Mouse (Mus musculus): ENCODE measurements around the gene Pld1.
"Not testable (repeated sequence)": the region's sequence is repeated elsewhere in the genome, so short reads cannot be mapped to it uniquely, and the experiment has no call there.

Gene Pld1

DNA sequence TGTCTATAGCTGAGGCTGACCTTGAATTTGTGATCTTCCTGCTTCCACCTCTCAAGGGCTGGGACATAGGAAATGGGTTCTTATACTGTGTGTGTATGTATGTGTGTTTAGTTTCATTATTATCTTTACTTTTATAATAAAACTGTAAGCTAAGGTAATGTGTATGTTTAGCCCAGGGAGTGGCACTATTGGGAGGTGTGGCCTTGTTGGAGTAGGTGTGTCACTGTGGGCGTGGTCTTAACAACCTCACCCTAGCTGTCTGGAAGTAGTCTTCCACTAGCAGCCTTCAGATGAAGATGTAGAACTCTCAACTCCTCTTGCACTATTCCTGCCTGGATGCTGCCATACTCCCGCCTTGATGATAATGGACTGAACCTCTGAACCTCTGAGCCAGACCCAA, 6.9 kb downstream of the Pld1 start:
- DNase-seq: not testable (repeated sequence)

DNA sequence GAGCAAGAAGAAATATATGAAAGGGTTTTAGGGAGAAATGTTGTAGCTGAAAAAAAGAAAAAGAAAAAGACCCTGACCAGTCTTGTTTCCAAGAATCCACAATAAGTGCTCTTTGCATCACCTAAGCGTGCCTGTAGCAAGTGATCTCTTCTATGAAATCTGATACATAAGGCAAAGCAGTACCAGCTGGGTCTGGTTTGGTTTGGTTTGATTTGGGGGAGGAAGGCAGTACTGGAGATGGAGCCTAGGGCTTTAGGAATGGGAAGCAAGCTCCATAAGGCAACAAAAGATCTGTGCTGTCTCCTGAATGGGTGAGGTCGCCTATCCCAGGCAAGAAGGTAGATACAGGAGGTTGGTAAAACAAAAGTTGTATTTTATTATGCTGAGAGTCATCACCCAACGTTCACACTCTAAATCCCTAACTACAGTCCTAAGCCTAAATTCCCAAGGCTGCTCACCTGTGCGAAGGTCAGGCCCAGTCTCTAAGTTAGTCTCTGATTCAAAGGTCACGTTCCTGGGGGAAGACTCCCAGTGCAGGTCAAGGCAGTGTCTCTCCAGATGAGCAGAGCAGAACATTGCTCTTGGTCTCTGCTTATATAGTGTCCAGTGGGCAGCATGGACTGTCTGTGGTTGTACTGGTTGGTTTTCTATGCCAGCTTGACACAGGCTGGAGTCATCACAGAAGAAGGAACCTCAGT, 10.8 kb downstream of the Pld1 start:
- DNase-seq: no peak

DNA sequence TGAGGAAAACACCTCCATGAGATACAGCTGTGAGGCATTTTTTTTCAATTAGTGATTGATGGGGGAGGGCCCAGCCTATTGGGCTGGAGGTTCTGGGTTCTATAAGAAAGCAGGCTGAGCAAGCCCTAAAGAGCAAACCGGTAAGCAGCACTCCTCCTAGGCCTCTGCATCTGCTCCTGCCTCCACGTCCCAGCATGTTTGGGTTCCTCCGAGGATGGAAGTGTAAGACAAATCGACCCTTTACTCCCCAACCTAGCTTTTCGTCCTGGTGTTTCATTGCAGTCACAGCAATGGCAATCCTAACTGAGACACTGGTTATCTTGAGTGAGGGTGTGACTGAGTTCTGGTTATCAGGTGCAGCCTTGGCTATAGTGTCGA, 11.4 kb downstream of the Pld1 start:
- no peak for DNase-seq

DNA sequence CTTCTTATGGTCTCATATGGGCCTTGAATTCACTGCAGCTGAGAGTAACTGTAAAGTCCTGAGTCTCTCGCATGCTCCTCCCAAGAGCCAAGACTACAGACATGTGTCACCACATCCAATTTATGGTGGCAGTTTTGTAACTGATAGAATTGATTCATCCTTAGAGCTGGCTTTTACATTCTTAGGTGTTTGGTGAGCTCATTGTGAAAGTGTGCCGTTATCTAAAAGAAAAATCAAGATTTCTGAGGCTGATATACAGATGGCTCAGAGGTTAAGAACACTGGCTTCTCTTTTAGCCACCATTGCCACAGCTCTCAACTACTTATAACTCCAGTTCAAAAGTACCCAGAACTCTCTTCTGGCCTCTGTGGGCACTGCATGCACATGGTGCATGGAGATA, 12.2 kb downstream of the Pld1 start:
- DNase-seq: no peak

DNA sequence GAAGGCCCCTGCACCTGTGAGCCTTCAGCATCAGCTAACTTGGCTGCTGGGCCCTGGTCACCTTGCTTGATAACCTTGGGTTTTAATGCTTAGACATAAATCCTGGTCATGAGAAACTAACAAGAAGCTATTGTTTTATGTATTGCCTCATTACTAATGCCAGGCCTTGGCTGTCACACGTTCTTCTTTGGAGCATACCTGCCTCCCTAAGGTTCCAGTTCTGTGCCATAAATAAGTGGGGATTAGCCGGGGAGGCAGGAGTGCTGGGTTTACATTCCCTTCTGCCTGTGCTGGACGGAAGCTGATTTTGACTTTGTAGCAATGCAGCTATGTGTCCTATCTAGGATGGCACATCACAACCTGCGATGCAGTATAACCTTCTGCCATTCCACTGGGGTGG, 13.2 kb downstream of the Pld1 start:
- DNase-seq: no peak

DNA sequence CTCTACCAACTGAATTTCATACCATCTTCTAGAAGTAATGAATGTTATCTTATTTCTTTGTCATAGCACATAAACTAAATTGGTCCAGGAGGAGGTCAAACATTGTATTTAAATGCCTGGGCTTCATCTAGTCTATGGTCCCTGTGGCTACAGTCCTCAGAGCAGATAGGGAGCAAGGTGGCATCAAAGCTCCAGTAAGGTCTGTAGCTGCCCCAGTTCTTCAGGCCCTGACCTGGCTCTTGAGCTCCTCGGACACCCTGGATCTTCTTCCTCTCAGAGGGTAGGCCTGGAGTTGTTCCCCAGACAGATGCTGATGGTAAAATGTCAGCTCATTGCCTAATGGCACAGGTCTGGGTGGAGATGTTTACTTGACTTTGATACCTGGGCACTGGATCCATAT, 17.5 kb downstream of the Pld1 start:
- no peak for DNase-seq

DNA sequence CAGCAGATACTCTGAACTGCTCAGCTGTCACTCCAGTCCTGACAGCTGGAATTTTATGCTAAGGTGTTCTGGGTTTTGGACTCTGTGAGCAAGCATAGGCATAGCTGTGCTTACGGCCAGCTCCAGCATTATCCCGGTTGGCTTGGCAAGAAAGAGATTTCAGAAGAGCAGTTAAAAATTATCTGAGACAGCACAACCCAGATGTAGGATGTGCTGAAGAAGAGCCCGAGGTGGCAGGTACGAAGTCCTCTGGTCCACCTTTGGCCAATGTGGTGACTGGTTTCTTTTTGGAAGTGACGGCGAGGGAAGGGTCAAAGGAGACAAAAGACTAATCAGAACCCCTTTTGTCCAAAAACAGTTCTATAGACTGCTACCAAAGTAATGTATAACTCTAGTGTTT, 20.7 kb downstream of the Pld1 start:
- DNase-seq: no peak

DNA sequence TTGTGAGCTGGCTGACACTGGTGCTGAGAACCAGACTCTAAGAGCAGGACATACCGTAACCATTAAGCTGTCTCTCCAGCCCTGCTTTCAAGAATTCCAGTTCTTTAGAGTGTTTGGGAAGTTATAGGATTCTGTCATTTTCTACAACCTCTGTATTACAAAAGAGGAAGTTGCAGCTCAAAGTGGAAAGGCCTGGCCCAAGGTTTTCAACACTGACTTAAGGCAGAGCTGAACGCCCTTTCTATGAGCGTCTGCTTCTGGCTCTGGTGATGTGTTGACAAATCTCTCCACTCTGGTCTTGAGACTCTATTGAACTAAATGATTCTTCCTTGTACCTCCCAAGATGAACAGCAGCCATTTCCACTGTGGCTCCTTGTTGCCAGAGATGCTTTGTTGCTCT, 22.7 kb downstream of the Pld1 start:
- DNase-seq: no peak

DNA sequence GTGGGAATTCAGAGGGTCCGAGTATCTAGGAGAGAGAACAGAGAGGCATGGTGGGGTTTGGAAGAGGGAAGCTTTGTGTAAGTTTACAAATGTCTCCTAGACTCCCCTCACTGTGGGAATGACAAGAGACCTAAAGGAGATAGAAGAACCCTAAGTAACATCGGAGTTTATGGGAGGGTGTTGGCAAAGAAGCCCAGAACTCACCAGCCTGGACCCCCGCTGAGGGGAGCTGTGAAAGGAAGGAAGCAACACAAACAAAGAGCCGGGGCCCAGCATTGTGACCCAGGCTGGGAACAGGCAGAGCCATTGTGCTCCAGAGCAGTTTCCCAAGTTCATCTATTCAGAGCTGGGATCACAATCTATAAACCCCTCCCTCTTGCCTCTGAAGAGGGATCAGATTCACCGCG, 25.3 kb downstream of the Pld1 start:
- DNase-seq: no peak

DNA sequence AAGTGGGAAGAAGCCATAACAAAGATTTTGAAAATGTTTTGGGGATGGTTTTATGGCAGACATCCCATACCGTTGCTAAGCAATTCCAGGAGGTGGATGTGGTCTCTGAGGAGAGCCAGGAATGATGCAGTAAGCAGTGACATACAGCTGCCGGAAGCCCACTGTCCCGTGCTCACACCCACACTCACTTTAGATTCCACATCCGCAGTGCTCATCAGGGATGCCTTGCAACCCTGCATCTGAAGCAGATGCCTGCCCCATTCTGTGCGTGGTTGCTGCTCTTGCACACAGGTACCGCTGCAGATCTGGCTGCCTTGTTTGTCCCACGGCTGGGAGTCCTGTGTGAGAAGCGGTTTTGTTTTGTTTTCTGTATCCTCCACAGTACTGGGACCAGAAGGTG, 30.2 kb downstream of the Pld1 start:
- DNase-seq: no peak

DNA sequence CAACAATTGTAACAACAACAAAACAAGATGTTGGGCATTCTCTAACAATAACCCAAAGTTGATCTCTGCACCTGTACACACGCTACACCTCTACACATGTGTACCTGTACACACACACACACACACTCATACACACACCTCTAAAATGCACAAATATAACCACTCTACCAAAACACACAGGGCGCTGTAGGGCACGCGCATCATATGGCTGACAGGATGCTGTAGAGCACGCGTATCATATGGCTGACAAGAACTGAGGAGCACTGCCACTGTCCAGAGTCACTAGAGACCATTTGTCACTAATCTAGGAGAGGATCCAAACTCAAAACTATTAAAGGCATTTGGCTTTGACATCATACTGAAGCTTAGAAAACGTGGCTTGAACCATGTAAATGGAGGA, 35.4 kb downstream of the Pld1 start:
- DNase-seq: no peak

DNA sequence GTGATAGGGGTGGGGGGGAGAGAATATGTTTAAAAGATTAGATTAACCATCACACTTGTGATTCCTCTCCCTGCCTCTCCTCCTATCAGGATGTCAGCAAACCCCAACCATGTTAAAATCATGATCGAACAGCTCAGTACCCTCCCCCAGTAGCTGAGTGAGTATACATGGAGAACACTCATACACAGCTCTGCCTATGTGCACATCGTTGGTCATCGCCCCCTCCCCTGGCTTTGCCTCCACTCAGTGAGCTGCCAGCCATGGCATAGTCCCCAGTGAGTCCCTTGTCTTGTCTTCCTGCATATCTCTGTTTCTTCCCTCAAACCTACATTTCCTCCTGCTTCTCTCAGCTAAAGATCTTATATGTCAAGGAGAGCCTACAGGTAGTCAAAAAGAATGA, 36.5 kb downstream of the Pld1 start:
- DNase-seq: no peak

DNA sequence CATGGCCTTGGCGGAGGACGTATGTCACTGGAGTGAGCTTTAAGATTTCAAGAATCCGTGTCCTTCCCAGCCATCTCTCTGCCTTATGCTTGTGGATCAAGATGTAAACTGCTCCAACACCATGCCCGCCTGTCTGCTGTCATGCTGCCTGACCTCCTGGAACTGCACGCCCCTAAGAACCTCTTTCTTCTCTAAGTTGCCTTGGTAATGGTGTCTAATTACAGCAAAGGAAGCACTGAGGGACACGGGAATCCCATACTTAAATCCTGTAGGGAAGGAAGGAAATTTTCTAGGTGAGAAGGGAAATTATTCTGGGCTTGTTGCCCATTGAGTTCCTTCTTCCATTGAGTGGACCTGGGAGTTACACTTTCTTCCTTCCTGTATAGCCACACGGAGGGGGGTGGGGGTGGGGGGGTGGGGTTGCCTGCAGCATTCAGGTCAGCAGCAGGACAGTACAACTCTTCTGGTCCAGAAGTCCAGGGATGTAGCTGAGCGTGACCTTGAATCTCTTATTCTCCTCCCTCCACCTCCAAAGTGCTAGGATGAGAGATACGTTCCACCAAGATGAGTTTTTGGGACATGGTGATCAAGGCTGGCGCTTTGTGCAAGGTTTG, 38.5 kb downstream of the Pld1 start:
- DNase-seq: no peak

DNA sequence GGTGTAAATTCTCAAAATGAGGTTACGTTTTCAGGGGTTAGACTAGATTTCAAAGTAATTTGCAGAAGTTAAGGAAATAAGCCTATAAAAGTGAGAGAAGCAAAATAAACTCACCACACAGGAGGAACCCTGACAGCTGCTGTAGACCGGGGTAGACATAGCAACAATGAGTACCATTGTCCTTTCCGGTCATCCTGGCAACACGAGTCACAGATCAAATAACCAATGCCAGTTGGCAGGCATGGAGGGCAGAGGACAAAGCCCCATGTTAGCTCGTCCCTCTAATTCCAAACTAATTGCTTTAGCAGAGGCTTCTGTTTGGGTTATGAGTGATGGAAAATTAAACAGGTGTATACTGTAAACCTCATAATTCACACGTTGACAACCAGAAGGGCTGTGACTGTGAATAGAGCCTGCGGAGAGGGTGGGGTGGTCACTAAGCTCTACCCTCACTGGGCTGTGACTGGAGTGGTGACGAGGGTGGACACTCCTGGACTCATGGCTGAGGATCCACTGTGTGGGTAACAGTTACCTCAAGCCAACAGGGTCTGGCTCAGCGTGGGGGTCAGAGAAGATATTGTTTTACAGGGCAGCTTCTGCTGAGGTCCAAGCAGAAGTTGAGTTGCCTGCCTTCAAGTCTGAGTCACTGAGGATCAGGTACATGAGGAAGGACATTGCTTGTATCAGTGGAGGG, 39.7 kb downstream of the Pld1 start:
- no peak for DNase-seq

DNA sequence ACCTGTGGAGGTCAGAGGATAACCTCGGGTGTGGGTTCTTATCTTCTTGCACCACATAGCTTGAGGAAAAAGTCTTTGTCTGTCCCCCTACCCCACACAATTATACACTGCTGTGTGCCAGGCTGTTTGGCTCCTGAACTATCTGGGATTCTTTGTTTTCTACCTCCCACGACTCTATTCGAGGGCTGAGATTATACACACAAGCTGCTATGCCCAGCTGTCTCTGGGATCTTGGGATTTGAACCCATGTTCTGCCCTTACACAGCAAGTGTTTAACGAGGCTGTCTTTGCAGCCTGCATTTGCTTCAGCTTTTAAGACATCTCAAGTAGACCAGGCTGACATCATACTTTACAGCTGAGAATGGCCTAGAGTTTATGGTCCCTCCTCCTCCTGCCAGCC, 43.1 kb downstream of the Pld1 start:
- no peak for DNase-seq

DNA sequence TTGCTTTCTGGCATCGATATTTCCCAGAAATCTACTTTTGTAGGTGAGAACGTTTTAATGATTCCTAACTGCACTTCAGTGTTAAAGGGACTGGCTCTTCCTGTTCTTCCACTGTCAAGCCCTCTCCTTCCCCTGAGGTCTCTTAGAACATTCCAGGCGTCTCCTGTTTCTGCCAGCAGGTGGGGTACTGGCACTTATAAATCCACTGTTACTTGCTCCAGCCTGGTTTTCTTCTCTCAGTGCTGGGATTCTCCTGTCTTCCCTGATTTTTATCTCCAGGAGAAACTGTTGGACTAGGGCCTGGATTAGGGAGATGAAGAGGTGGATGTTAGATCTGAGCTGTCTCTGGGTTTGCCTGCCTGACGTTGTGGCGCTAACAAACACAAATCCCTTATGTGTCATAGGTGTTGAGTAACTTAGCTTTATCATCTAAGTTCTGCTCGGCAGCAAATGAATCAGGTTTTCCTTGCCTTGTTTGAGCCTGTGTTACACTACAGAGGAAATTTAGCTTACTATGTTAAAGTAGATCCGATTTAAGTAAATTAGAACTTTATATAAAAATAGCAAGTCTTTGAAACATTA, 44.0 kb downstream of the Pld1 start:
- no peak for DNase-seq

DNA sequence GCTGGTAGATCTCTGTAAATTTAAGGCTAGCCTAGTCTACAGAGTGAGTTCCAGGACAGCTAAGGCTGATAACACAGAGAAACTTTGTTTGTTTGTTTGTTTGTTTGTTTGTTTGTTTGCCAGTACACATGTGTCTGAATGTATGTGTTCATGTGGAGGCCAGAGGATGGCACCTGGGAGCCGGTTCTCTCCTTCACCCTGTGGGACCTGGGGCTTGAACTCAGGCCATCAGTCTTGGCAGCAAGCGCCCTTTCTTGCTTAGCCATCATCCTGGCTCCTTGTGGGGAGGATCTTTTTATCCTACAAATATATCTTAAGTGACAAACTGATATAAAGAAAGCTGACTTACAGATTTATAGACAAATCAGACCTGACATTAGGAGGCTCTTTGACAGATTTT, 44.8 kb downstream of the Pld1 start:
- no peak for DNase-seq

DNA sequence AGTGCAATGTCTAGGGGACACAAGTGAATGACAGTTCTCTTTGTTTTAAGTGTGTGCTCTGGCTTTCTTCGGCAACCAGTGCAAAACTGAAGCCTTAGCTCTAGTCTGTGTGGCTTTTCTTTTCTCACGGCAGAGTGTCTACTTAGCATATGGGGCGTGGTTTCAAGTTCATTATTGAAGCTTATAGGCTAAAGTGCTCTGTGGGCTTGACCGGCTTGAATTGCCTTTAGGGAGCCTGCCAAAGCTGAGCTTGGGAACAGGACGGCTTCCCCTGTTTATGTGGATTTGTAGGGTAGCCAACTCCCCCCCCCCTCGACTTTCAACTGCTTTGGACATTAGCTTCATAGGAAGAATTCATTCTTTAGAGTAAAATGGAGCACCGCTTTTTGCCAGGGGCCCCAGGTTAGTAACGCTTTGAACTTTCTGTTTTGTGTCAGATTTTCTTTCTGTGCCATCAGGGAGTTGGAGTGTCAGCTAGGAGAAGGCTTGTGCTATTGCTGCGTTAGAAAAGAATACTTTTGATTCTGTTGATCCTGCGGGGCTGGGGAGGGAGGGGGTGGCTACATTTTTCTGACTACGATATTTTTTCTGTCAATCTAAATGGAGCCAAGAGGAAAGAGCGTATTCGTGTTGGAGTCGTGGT, 45.6 kb downstream of the Pld1 start:
- peak; percentile 14 to 18 for DNase-seq

DNA sequence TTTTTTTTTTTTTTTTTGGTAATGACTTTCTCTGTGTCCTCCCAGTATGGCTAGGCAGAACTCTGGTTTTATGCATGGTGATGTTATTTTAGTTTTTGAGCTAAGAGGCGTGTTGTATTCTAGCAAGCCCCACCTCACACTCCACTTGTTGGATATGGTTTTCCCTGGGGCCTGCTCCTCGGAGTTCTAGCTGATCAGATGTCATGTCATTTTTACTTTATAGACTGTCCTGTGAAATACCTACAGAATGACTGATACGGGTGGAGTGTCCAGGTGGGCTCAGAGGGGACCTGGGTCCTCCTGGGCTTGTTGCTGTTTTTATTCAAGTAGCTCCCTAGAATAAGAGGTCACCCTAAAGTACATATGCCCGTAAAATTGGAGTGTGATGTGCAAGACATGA, 46.1 kb downstream of the Pld1 start:
- no peak for DNase-seq

DNA sequence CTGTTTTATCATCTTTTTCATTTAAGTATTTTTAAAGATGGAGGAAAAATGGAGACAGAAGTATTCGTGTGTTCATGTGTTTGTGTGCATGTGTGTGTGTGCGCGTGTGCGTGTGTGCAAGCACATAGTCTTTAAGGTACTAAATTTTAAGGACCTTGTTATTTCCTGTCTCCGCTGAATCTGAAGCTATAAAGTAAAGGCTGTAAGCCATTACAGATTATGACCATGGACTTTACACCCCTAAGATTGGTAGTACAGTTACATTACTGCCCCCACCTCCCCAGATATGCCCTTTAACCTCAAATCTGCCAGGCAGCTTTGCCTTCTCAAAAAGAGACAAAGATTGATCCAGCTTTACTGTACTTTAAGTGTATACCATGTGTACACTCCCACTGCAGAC, 46.8 kb downstream of the Pld1 start:
- no peak for DNase-seq

DNA sequence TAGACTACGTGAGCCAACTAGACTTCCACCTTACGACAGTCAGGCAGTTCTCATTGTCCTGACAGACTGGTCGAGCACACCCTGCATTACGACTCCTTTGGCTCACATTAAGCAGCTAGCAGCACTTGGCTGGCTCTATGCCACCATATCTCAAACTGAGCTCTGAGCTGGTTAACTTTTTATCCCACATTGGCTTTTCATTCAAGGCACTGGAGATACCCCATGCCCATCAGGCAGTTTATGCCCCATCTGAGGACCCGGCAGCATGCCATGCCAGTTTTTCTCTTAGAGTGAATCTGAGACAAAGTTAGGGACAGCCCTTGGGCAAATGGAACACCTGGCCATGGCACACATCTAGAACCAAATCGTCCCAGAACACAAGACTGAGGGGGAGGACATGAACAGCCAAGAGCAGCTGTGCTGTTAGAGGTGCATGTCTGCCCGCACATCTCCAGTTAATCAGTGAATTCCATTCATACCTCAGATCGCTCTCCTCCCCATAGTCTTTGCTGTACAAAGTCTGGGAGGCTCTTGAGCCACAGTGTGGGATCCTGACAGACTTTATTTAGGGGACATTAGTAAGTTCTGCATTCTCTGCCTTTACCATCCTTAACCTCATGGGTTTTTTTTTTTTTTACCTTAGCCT, 49.5 kb downstream of the Pld1 start:
- no peak for DNase-seq

DNA sequence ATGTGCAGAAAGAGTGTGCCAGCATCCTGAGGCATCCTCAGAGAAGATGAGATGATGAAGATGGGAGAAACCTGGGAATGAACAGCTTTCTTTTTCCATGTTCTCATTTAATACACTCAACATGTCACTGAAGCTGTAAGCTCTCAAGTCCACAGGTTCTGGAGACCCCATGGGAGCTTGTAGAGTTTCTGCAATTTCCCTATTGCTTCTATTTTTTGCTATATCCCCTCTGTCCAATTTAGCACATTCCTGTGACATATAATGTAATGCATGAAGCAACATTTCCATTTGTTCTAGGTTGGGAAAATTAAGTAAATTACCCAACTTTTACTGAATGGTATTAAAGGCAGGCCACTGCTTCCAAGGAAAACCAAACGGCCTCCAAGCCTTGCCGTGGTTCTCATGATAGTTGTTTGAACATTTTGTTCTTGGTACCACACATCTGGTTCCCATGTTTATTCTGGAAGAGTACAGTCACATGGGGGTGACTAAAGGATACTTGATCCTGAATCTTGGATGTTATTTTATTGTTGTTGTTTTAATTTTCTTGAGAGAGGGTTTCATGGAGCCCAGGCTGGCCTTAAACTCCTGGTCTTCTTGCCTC, 52.7 kb downstream of the Pld1 start:
- no peak for DNase-seq

Data from B cell, adult 2 months (primary cell).